Mouse (Mus musculus) lung, postnatal 0 days (tissue): ENCODE measurements at regions not wholly inside any gene's neighbourhood (a gene's known extent, or its start where the extent isn't known, plus 50 kb on each side); places are given as distances from the start of the nearest gene placed in this dataset.

Experiments used
- CTCF ChIP-seq: IDR thresholded peaks from 2 replicates; pipeline ENCODE4 v1.5.1; 2016; ENCODE audit warnings: antibody characterized with exemption, mild to moderate bottlenecking
- EP300 ChIP-seq: IDR thresholded peaks from 2 replicates; pipeline ENCODE4 v1.6.1; 2016; ENCODE audit warnings: antibody characterized with exemption, mild to moderate bottlenecking, control low read depth

DNA sequence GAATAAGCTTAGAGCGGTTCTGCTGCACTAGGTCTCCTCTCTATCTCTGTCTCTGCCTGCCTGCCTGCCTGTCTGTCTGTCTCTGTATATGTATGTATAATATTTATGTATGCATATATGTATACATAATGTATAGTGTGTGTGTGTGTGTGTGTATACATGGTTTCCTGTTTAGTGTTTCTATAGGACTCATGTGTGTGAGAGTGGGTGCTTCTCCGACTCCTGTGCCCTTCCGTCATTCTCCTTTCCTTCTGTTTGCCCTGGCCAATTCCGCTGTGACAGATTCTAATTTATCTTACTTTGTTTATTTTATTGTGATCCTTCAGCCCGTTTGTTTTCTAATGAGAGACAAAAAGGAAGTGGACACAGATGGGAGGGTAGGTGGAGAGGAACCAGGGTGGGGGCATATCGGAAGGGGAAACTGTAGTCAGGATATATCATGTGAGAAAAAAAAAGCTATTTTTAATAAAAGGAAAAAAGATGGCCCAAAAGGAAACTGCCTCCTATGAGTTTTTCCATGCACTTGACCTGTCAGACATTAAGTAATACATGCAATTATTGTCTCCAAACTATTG lies 85.0 kb upstream of the Ednrb start:
- TF ChIP-seq EP300: peak; percentile 86
- TF ChIP-seq CTCF: no peak
